Mouse (Mus musculus) erythroblast, embryonic 14.5 days (primary cell): ENCODE measurements around the gene Pgf. TPM values are rescaled to one million over a fixed set of nuclear protein-coding genes. Genes with fewer than 3 reads are reported as not detected.

Experiments
- H3K27me3 ChIP-seq: 2 replicates; pipeline ENCODE4 v1.6.1; 2012; ENCODE audit warnings: inconsistent platforms; ENCODE audit not compliant: control insufficient read depth
- H3K36me3 ChIP-seq: 2 replicates; pipeline ENCODE4 v1.6.1; 2012; ENCODE audit warnings: mild to moderate bottlenecking, inconsistent platforms; ENCODE audit not compliant: control insufficient read depth
- H3K4me1 ChIP-seq: 2 replicates; pipeline ENCODE4 v1.6.1; 2012; ENCODE audit warnings: inconsistent platforms; ENCODE audit not compliant: control insufficient read depth
- H3K4me3 ChIP-seq: replicated peaks from 2 replicates; pipeline ENCODE3; 2012; ENCODE audit warnings: moderate library complexity, mild to moderate bottlenecking, inconsistent platforms
- H3K9me3 ChIP-seq: 2 replicates; pipeline ENCODE4 v1.6.1; 2012; ENCODE audit warnings: low read length, inconsistent platforms, mixed read lengths; ENCODE audit not compliant: control insufficient read depth
- GATA1 ChIP-seq: IDR thresholded peaks from 2 replicates; pipeline ENCODE4 v1.6.1; 2012; ENCODE audit warnings: low read length, inconsistent platforms, mixed read lengths
- TAL1 ChIP-seq: IDR thresholded peaks from 3 replicates; pipeline ENCODE4 v1.6.1; 2012; ENCODE audit warnings: low read length, inconsistent platforms, mixed read lengths
- polyA plus RNA-seq: library from polyadenylated mRNA; stranded (reverse); fragments of >175 nt; gene quantifications from 2 replicates; pipeline ENCODE4 v1.2.3, GENCODE M21; 2012

The Pgf gene
- polyA plus RNA-seq, 1 experiment, result not detected

DNA sequence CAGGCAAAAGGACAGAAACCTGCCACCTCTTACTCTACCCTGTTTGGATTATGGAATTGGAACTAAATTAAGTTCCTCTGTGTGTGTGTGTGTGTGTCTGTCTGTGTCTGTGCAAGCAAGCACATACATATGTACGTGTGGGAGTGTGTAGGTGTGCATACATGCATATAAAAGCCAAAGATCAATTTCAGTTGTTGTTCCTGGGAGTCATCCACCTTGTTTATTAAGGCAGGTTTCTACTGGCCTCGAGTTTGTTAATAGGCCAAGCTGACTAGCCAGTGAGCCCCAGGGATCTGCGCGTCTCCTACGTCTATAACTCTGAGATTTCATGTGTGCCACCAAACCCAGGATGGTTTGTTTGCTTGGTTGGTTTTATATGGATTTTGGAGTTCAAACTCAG is 52.8 kb downstream of the Pgf start:
- Histone ChIP-seq H3K4me1 (no peaks in the 10 kb centered on the region), H3K4me3 (no peak overlapping the region), H3K9me3 (no peaks in the 10 kb centered on the region), H3K27me3 (no peaks in the 10 kb centered on the region), H3K36me3 (peaks cover 99% of the 10 kb centered on the region)
- no peak for TF ChIP-seq TAL1
- no peak for TF ChIP-seq GATA1

DNA sequence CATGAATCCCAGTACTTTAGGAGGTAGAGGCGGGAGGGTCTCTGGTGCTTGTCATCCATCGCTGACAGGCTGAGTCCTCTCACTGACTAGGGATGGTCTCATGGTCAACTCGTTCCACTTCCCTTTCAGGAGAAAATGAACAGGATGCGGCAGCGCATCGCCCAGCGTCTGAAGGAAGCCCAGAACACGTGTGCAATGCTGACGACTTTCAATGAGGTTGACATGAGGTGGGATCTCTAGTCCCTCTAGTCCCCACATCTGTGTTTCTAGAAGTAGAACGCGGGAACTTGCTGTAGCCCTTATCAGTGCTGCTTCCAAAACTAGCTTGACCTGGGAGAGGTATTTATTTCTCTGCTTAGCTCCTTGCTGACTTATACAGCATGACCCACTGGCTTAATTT is 53.9 kb downstream of the Pgf start:
- Histone ChIP-seq H3K27me3 (no peaks in the 10 kb centered on the region), H3K4me1 (no peaks in the 10 kb centered on the region), H3K36me3 (peaks cover 100% of the 10 kb centered on the region), H3K4me3 (no peak overlapping the region), H3K9me3 (no peaks in the 10 kb centered on the region)
- TF ChIP-seq TAL1 (no peak), GATA1 (no peak)

DNA sequence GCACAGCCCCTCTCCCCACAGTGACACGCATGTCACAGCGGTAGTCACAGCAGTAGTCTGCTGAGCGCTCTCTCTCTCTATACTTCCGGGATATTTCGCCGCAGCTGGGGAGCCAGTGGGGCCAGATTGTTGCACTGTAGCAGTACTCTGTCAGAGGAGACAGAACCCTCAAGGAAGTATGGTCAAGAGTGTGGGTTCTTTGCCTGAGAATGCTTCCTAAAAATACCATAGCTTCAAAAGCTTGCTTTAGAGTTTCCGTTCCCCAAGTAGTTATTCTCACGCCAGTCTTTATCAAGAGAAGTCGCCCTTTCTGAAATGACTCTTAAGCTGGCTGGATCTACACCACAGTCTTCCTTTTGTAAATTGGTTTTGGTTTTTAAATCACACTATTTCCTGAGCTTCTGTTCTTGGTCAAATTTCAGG is 54.5 kb downstream of the Pgf start:
- TF ChIP-seq TAL1 (no peak), GATA1 (no peak)
- H3K4me3 ChIP-seq, result no peak overlapping the region
- no peaks in the 10 kb centered on the region for H3K4me1 ChIP-seq
- H3K36me3 ChIP-seq, result peaks cover 100% of the 10 kb centered on the region
- no peaks in the 10 kb centered on the region for H3K9me3 ChIP-seq
- no peaks in the 10 kb centered on the region for H3K27me3 ChIP-seq

DNA sequence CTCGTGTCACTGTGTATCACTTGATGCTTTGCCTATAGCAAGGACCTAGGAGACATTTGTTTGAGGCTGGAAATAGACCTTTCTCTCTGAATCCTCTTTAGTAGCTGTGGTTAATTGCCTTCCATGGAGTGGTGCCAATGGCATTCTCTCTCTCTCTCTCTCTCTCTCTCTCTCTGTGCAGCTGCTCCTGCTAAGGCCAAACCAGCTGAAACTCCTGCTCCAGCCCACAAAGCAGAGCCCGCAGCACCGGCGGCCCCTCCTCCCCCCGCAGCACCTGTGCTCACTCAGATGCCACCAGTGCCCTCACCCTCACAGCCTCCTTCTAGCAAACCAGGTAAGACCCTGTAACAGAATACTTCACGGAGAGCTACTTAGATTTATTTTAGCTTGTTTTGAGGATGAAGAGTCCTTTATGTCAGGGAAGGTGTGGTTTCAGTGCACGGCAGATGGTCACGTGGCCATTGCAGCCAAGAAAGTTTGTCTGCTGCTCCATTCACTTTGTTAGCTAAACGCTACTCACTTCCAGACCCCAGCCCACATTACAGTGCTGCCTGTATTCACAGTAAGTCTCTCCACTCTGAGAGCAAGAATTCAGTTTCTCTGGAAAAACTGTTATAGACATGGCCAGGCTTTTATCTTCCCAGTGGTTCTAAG is 55.7 kb downstream of the Pgf start:
- no peak for TF ChIP-seq TAL1
- no peak for TF ChIP-seq GATA1
- H3K9me3 ChIP-seq, result no peaks in the 10 kb centered on the region
- peaks cover 100% of the 10 kb centered on the region for H3K36me3 ChIP-seq
- H3K4me1 ChIP-seq, result peaks cover under 1% of the 10 kb centered on the region
- H3K4me3 ChIP-seq, result no peak overlapping the region
- H3K27me3 ChIP-seq, result no peaks in the 10 kb centered on the region

Other genes starting within 250 kb of the Pgf start
- gene Fcf1, start 206.9 kb downstream of the Pgf start, polyA plus RNA-seq, result 3.1 and 3.2 TPM in 2 replicates
- gene Arel1, start 206.9 kb downstream of the Pgf start, polyA plus RNA-seq, result 0.78 and 0.79 TPM in 2 replicates
- 1.1 TPM in 2 replicates for gene Ylpm1, start 181.5 kb downstream of the Pgf start, polyA plus RNA-seq
- 0.31 and 0.34 TPM in 2 replicates for gene Prox2, start 67.0 kb downstream of the Pgf start, polyA plus RNA-seq
- 41.0 and 55.1 TPM in 2 replicates for gene Dlst, start 67.0 kb downstream of the Pgf start, polyA plus RNA-seq
- 0.03 and 0.06 TPM in 2 replicates for gene Rps6kl1, start 26.5 kb downstream of the Pgf start, polyA plus RNA-seq
- 18.6 and 27.3 TPM in 2 replicates for gene Eif2b2, start 41.7 kb upstream of the Pgf start, polyA plus RNA-seq
- gene Mlh3, start 92.8 kb upstream of the Pgf start, polyA plus RNA-seq, result 0.04 and 0.09 TPM in 2 replicates
- 7.4 and 10.0 TPM in 2 replicates for gene Acyp1, start 110.6 kb upstream of the Pgf start, polyA plus RNA-seq
- 0.01 TPM in 1 of 2 replicates, not detected in the other for gene Zc2hc1c, start 110.8 kb upstream of the Pgf start, polyA plus RNA-seq
- gene Nek9, start 161.6 kb upstream of the Pgf start, polyA plus RNA-seq, result 0.12 and 0.15 TPM in 2 replicates
- 19.3 and 20.4 TPM in 2 replicates for gene Tmed10, start 197.1 kb upstream of the Pgf start, polyA plus RNA-seq